Mouse (Mus musculus): ENCODE measurements around the gene Lrig2. TPM values are rescaled to one million over a fixed set of nuclear protein-coding genes. Genes with fewer than 3 reads are reported as not detected.
A peak's percentile ranks its signal among the peaks of the same experiment; 100 is the strongest.

Lrig2 gene
- polyA plus RNA-seq, 1 experiment from 2014 or later: 37.8 TPM

GRCm38 (mm10) chr3:104517161-104517560, 5.4 kb upstream of the Lrig2 start:
- Histone ChIP-seq H3K36me3 (replicated peaks; ENCODE audit: control insufficient read depth, insufficient read depth) (no peaks in the 10 kb centered on the region), H3K4me2 (replicated peaks) (no peak overlapping the region), H3K9me3 (ENCODE audit: control insufficient read depth, low read length) (no peaks in the 10 kb centered on the region), H3K27me3 (ENCODE audit: control insufficient read depth, insufficient read depth, low read length) (no peaks in the 10 kb centered on the region), H3K4me3 (replicated peaks; ENCODE audit: low read length) (no peak overlapping the region), H3K27ac (no peak overlapping the region), H3K4me1 (replicated peaks; ENCODE audit: control insufficient read depth, insufficient read depth, low read length) (peaks cover 9% of the 10 kb centered on the region; the same call in 1 of the 2 replicates), H3K9ac (no peak overlapping the region)
- WGBS: 82% methylated on average over 5 of the region's 5 CpGs
- ATAC-seq (ENCODE audit: low FRiP score) (no peak), DNase-seq (ENCODE audit: low spot score) (no peak)

DNA sequence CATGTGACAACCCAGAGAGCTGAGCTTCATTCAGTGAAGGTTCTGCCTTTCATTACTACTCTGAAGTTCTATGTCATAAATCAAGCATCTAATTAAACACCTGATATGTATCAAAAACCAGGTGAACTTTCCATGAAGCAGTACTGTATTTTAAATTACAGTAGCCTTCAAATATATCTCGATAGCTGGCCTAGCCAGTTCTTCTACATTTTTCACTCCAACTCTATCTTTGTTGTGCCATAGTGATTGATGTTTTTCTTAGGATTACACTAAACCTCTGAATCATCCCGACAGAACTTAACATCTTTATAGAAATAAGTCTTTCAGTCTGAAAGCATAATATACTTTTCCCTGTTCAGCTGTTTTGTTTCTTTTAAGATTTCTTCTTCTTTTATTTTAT, 2.8 kb upstream of the Lrig2 start:
- H3K27me3 ChIP-seq (ENCODE audit: control insufficient read depth, insufficient read depth, low read length): no peaks in the 10 kb centered on the region
- no peak overlapping the region for H3K4me2 ChIP-seq (replicated peaks)
- no peak overlapping the region for H3K9ac ChIP-seq
- H3K4me1 ChIP-seq (replicated peaks; ENCODE audit: control insufficient read depth, insufficient read depth, low read length): peaks cover 13% of the 10 kb centered on the region
- H3K36me3 ChIP-seq (replicated peaks; ENCODE audit: control insufficient read depth, insufficient read depth): no peaks in the 10 kb centered on the region
- WGBS: 86% methylated on average over 2 of the region's 2 CpGs
- no peak for ATAC-seq (ENCODE audit: low FRiP score)
- no peaks in the 10 kb centered on the region for H3K9me3 ChIP-seq (ENCODE audit: control insufficient read depth, low read length)
- H3K27ac ChIP-seq: no peak overlapping the region
- H3K4me3 ChIP-seq (replicated peaks; ENCODE audit: low read length): no peak overlapping the region
- no peak for DNase-seq (ENCODE audit: low spot score)

- 29% methylated on average over 5 of the region's 5 CpGs for WGBS
- Histone ChIP-seq H3K4me2 (replicated peaks) (peak overlapping the region; percentile 83), H3K36me3 (replicated peaks; ENCODE audit: control insufficient read depth, insufficient read depth) (no peaks in the 10 kb centered on the region), H3K27me3 (ENCODE audit: control insufficient read depth, insufficient read depth, low read length) (no peaks in the 10 kb centered on the region), H3K9ac (peak overlapping the region; percentile 62), H3K4me1 (replicated peaks; ENCODE audit: control insufficient read depth, insufficient read depth, low read length) (peaks cover 19% of the 10 kb centered on the region), H3K9me3 (ENCODE audit: control insufficient read depth, low read length) (no peaks in the 10 kb centered on the region), H3K4me3 (replicated peaks; ENCODE audit: low read length) (peak overlapping the region; percentile 94), H3K27ac (peak overlapping the region; percentile 99)
- no peak for ATAC-seq (ENCODE audit: low FRiP score)
- DNase-seq (ENCODE audit: low spot score): no peak
These were observed 668 bp upstream of the Lrig2 start for GRCm38 (mm10) chr3:104512424-104512748.

DNA sequence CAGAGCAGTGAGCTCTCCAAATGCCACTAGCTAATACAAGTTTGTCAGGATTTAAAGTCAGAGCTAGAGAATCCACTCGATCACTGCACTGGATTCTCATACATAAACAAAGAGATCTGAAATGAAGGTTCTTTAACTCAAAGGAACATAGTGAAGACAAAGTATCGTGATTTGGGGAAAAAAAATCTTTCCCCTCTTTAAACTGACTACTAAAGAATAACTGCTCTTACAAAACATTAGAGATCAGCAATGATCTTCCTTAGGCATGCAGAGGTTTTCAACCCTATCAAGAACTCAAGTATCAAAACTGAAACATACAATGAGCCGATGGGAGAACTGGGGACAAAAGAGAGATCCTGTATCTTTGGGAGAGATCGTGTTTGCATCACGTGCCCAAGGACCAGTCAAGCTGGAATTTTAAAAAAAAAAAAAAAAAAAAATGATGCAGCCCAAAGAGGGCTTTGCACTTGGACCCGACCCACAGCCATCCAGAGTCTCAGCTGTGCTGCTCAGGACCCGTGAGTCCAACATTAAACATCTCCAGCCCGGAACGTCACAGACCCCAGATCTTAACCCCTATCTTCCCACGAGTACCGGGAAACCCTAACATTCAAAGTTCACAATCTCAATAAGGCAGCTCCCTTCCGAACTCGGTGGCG, 818 bp downstream of the Lrig2 start:
- no peaks in the 10 kb centered on the region for H3K27me3 ChIP-seq (ENCODE audit: control insufficient read depth, insufficient read depth, low read length)
- peak overlapping the region; percentile 94 for H3K4me3 ChIP-seq (replicated peaks; ENCODE audit: low read length)
- peak; percentile 30 for DNase-seq (ENCODE audit: low spot score)
- WGBS: 1% methylated on average over 14 of the region's 14 CpGs
- ATAC-seq (ENCODE audit: low FRiP score): peak; percentile 6
- H3K36me3 ChIP-seq (replicated peaks; ENCODE audit: control insufficient read depth, insufficient read depth): no peaks in the 10 kb centered on the region
- peak overlapping the region; percentile 89 for H3K9ac ChIP-seq
- no peaks in the 10 kb centered on the region for H3K9me3 ChIP-seq (ENCODE audit: control insufficient read depth, low read length)
- peaks cover 19% of the 10 kb centered on the region for H3K4me1 ChIP-seq (replicated peaks; ENCODE audit: control insufficient read depth, insufficient read depth, low read length)
- peak overlapping the region; percentile 78 for H3K4me2 ChIP-seq (replicated peaks)
- peak overlapping the region; percentile 99 for H3K27ac ChIP-seq

- no peak for ATAC-seq (ENCODE audit: low FRiP score)
- H3K36me3 ChIP-seq (replicated peaks; ENCODE audit: control insufficient read depth, insufficient read depth): 0 out of 2 replicates have a peak, but pooled peaks cover under 1% of the 10 kb centered on the region
- H3K27me3 ChIP-seq (ENCODE audit: control insufficient read depth, insufficient read depth, low read length): no peaks in the 10 kb centered on the region
- no peak overlapping the region for H3K9ac ChIP-seq
- H3K4me3 ChIP-seq (replicated peaks; ENCODE audit: low read length): no peak overlapping the region
- no peak overlapping the region for H3K4me2 ChIP-seq (replicated peaks)
- no peak overlapping the region for H3K27ac ChIP-seq
- no peak for DNase-seq (ENCODE audit: low spot score)
- 90% methylated on average over 2 of the region's 2 CpGs for WGBS
- no peaks in the 10 kb centered on the region for H3K9me3 ChIP-seq (ENCODE audit: control insufficient read depth, low read length)
- H3K4me1 ChIP-seq (replicated peaks; ENCODE audit: control insufficient read depth, insufficient read depth, low read length): 0 out of 2 replicates have a peak, but pooled peaks cover 5% of the 10 kb centered on the region
These were observed 10.1 kb downstream of the Lrig2 start for GRCm38 (mm10) chr3:104501648-104502047.

DNA sequence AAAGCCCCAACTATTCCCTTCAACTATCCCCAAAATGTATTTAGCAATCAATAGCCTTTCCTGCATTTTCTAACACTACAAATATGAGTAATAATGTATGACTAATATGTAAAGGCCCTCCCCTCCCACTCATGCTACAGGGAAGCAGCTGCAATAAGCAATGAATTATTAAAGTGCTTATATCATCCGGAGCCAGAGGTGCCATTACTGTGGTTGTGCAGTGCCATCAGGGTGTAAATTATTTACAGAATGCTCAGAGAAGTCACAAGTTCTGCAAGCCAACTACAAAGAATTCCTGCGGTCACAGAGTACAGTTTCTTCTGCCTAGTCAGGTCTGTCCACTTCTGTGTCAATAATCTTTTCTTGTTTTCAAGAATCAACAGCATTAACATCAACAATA, 10.8 kb downstream of the Lrig2 start:
- H3K27ac ChIP-seq: no peak overlapping the region
- no peak overlapping the region for H3K4me2 ChIP-seq (replicated peaks)
- no peak for ATAC-seq (ENCODE audit: low FRiP score)

GRCm38 (mm10) chr3:104496176-104496575, 15.5 kb downstream of the Lrig2 start:
- 0 out of 2 replicates have a peak, but pooled peaks cover 4% of the 10 kb centered on the region for H3K4me1 ChIP-seq (replicated peaks; ENCODE audit: control insufficient read depth, insufficient read depth, low read length)
- ATAC-seq (ENCODE audit: low FRiP score) (no peak), DNase-seq (ENCODE audit: low spot score) (no peak)
- no peak overlapping the region for H3K27ac ChIP-seq
- H3K4me3 ChIP-seq (replicated peaks; ENCODE audit: low read length): no peak overlapping the region
- WGBS: over 99% methylated on average over 4 of the region's 4 CpGs
- H3K9me3 ChIP-seq (ENCODE audit: control insufficient read depth, low read length): no peaks in the 10 kb centered on the region
- H3K27me3 ChIP-seq (ENCODE audit: control insufficient read depth, insufficient read depth, low read length): no peaks in the 10 kb centered on the region
- H3K36me3 ChIP-seq (replicated peaks; ENCODE audit: control insufficient read depth, insufficient read depth): peaks cover 45% of the 10 kb centered on the region
- H3K4me2 ChIP-seq (replicated peaks): no peak overlapping the region
- H3K9ac ChIP-seq: no peak overlapping the region

More for the DNA sequence above, 10.8 kb downstream of the Lrig2 start:
- H3K4me3 ChIP-seq (replicated peaks; ENCODE audit: low read length): no peak overlapping the region
- no peaks in the 10 kb centered on the region for H3K27me3 ChIP-seq (ENCODE audit: control insufficient read depth, insufficient read depth, low read length)
- no peaks in the 10 kb centered on the region for H3K9me3 ChIP-seq (ENCODE audit: control insufficient read depth, low read length)
- 60% methylated on average over 2 of the region's 2 CpGs for WGBS
- H3K9ac ChIP-seq: no peak overlapping the region
- H3K4me1 ChIP-seq (replicated peaks; ENCODE audit: control insufficient read depth, insufficient read depth, low read length): 0 out of 2 replicates have a peak, but pooled peaks cover 5% of the 10 kb centered on the region
- DNase-seq (ENCODE audit: low spot score): no peak
- H3K36me3 ChIP-seq (replicated peaks; ENCODE audit: control insufficient read depth, insufficient read depth): peaks cover 7% of the 10 kb centered on the region; the same call in 1 of the 2 replicates

DNA sequence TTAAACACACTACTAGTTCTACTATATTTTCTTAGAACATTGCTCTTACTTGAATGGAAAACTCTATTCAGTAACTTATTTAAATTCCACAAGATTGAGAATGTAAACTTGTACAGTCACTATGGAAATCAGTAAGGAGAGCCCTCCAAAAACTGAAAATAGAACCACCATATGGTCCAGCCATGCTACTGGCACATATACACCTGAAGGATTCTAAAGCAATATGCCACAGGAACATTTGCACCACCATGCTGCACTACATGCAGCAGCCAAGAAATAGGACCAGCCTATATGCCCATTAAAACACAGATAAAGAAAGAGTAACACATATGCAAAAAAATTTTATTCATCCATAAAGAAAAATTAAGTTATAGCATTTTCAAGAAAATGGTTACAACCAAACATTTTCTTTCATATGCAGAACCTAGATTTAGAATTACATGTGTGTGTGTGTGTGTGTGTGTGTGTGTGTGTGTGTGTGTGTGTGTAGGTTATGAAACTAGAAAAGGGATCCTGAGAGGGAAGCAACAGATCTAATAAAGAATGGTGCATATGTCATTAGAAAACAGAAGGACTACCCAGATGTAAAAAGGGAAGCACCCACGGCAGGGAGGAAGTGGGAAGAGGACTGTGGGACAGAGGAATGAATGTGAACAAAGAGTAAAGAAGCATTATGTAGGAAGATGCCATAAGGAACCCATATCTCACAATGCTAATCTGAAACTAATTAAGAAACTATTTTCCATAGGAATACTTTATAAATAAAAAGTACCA, 30.6 kb downstream of the Lrig2 start:
- WGBS: 74% methylated on average over 1 of the region's 1 CpGs
- Histone ChIP-seq H3K9me3 (ENCODE audit: control insufficient read depth, low read length) (no peaks in the 10 kb centered on the region), H3K9ac (no peak overlapping the region), H3K36me3 (replicated peaks; ENCODE audit: control insufficient read depth, insufficient read depth) (peaks cover 55% of the 10 kb centered on the region), H3K4me1 (replicated peaks; ENCODE audit: control insufficient read depth, insufficient read depth, low read length) (no peaks in the 10 kb centered on the region), H3K4me3 (replicated peaks; ENCODE audit: low read length) (no peak overlapping the region), H3K4me2 (replicated peaks) (no peak overlapping the region), H3K27me3 (ENCODE audit: control insufficient read depth, insufficient read depth, low read length) (no peaks in the 10 kb centered on the region), H3K27ac (no peak overlapping the region)
- ATAC-seq (ENCODE audit: low FRiP score) (no peak), DNase-seq (ENCODE audit: low spot score) (no peak)

GRCm38 (mm10) chr3:104478056-104478455, 33.7 kb downstream of the Lrig2 start:
- no peaks in the 10 kb centered on the region for H3K27me3 ChIP-seq (ENCODE audit: control insufficient read depth, insufficient read depth, low read length)
- no peaks in the 10 kb centered on the region for H3K4me1 ChIP-seq (replicated peaks; ENCODE audit: control insufficient read depth, insufficient read depth, low read length)
- H3K4me2 ChIP-seq (replicated peaks): no peak overlapping the region
- H3K27ac ChIP-seq: no peak overlapping the region
- ATAC-seq (ENCODE audit: low FRiP score) (no peak), DNase-seq (ENCODE audit: low spot score) (no peak)
- peaks cover 68% of the 10 kb centered on the region for H3K36me3 ChIP-seq (replicated peaks; ENCODE audit: control insufficient read depth, insufficient read depth)
- WGBS: 94% methylated on average over 1 of the region's 1 CpGs
- H3K9me3 ChIP-seq (ENCODE audit: control insufficient read depth, low read length): no peaks in the 10 kb centered on the region
- H3K9ac ChIP-seq: no peak overlapping the region
- H3K4me3 ChIP-seq (replicated peaks; ENCODE audit: low read length): no peak overlapping the region
